Mouse (Mus musculus) ES-E14 (cell line): ENCODE results near the gene Wdr60.
"Not testable (repeated sequence)": the region's sequence is repeated elsewhere in the genome, so short reads cannot be mapped to it uniquely, and the experiment has no call there.

Experiments used
- CHD2 ChIP-seq: IDR thresholded peaks from 2 replicates; pipeline ENCODE4 v1.6.1; 2014; ENCODE audit warnings: mild to moderate bottlenecking, low read depth, low read length, inconsistent platforms
- HCFC1 ChIP-seq: IDR thresholded peaks from 2 replicates; pipeline ENCODE4 v1.6.1; 2012; ENCODE audit warnings: low read length, inconsistent platforms, borderline replicate concordance; ENCODE audit not compliant: insufficient read depth
- MAFK ChIP-seq: IDR thresholded peaks from 2 replicates; pipeline ENCODE4 v1.6.1; 2014; ENCODE audit warnings: mild to moderate bottlenecking, low read depth, low read length, inconsistent platforms; ENCODE audit not compliant: insufficient read depth
- ZC3H11A ChIP-seq: IDR thresholded peaks from 2 replicates; pipeline ENCODE4 v1.6.1; 2012; ENCODE audit warnings: low read depth, mild to moderate bottlenecking, inconsistent platforms, low read length, borderline replicate concordance
- ZNF384 ChIP-seq: IDR thresholded peaks from 2 replicates; pipeline ENCODE4 v1.6.1; 2012; ENCODE audit warnings: low read depth, low read length, inconsistent platforms

DNA sequence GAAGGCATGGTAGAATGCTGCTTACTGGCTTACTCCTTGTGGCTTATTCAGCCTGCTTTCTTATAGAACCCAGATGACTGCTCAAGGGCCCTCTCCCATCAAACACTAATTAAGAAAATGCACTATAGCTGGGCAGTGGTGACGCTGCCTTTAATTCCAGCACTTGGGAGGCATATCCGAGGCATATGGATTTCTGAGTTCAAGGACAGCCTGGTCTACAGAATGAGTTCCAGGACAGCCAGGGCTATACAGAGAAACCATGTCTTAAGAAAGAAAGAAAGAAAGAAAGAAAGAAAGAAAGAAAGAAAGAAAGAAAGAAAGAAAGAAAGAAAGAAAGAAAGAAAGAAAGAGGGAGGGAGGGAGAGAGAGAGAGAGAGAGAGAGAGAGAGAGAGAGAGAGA, 12.3 kb upstream of the Wdr60 start, which contains the start of gene Gm11027:
- not testable (repeated sequence) for TF ChIP-seq CHD2, ZNF384, MAFK, ZC3H11A, HCFC1
